Mouse (Mus musculus) left cerebral cortex, adult 11 months (tissue): ENCODE data around the gene Uncx.
A peak's percentile ranks its signal among the peaks of the same experiment; 100 is the strongest.

Source experiments
- DNase-seq: peaks from one replicate; pipeline ENCODE4 v3.0.0; 2022; ENCODE audit warnings: low spot score

Uncx gene

GRCm38 (mm10) chr5:139543214-139543613 is at the start of gene Uncx:
Gene Uncx, plus strand, starts transcription at chr5:139543494.
- no peak for DNase-seq

- no peak for DNase-seq
Measured at GRCm38 (mm10) chr5:139493690-139494089, 49.6 kb upstream of the Uncx start.

- no peak for DNase-seq
Measured at GRCm38 (mm10) chr5:139495019-139495669, 48.1 kb upstream of the Uncx start.

- no peak for DNase-seq
Measured at GRCm38 (mm10) chr5:139496939-139497338, 46.4 kb upstream of the Uncx start.

GRCm38 (mm10) chr5:139498791-139499190 is 44.5 kb upstream of the Uncx start:
- no peak for DNase-seq

GRCm38 (mm10) chr5:139502281-139502680 is 41.0 kb upstream of the Uncx start:
- DNase-seq: peak; percentile 41

- peak; percentile 38 for DNase-seq
Measured at GRCm38 (mm10) chr5:139505073-139505606, 38.2 kb upstream of the Uncx start.

GRCm38 (mm10) chr5:139506207-139506606 is 37.1 kb upstream of the Uncx start:
- DNase-seq: no peak

GRCm38 (mm10) chr5:139510682-139511366 is 32.5 kb upstream of the Uncx start:
- no peak for DNase-seq

GRCm38 (mm10) chr5:139512201-139512600 is 31.1 kb upstream of the Uncx start:
- DNase-seq: no peak

- no peak for DNase-seq
Measured at GRCm38 (mm10) chr5:139516281-139516680, 27.0 kb upstream of the Uncx start.

- no peak for DNase-seq
Measured at GRCm38 (mm10) chr5:139520069-139520834, 23.0 kb upstream of the Uncx start.

- no peak for DNase-seq
Measured at GRCm38 (mm10) chr5:139521987-139522386, 21.3 kb upstream of the Uncx start.

- DNase-seq: no peak
Measured at GRCm38 (mm10) chr5:139528851-139529250, 14.4 kb upstream of the Uncx start.

GRCm38 (mm10) chr5:139535386-139535919 is 7.8 kb upstream of the Uncx start:
- DNase-seq: no peak

GRCm38 (mm10) chr5:139536211-139536910 is 6.9 kb upstream of the Uncx start:
- no peak for DNase-seq

- DNase-seq: no peak
Measured at GRCm38 (mm10) chr5:139536911-139537738, 6.2 kb upstream of the Uncx start.

- DNase-seq: no peak
Measured at GRCm38 (mm10) chr5:139537739-139538135, 5.6 kb upstream of the Uncx start.

- DNase-seq: no peak
Measured at GRCm38 (mm10) chr5:139541151-139542042, 1.9 kb upstream of the Uncx start.

- DNase-seq: no peak
Measured at GRCm38 (mm10) chr5:139542043-139542365, 1.3 kb upstream of the Uncx start.
